Mouse (Mus musculus): ENCODE data around the gene Ehmt2.

Gene Ehmt2

DNA sequence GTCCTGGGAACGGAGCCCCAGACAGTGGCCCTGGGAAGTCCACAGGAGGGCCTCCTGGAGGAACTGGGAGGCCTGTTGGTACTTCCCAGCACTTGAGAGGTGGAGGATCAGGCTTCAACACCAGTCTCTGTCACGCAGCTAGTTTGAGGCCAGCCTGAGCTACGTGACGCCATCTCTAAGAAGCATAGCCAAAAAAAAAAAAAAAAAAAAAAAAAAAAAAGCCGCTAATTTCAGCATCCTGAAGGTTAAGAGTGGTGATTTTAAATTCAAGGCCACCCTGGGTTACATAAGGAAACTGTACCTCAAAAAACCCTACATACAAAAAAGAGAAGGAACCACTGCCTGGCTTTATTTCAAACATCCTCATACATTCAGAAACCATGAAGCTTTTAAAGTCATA, 26.0 kb downstream of the Ehmt2 start:
- no peak for DNase-seq (ENCODE audit: extremely low spot score)

DNA sequence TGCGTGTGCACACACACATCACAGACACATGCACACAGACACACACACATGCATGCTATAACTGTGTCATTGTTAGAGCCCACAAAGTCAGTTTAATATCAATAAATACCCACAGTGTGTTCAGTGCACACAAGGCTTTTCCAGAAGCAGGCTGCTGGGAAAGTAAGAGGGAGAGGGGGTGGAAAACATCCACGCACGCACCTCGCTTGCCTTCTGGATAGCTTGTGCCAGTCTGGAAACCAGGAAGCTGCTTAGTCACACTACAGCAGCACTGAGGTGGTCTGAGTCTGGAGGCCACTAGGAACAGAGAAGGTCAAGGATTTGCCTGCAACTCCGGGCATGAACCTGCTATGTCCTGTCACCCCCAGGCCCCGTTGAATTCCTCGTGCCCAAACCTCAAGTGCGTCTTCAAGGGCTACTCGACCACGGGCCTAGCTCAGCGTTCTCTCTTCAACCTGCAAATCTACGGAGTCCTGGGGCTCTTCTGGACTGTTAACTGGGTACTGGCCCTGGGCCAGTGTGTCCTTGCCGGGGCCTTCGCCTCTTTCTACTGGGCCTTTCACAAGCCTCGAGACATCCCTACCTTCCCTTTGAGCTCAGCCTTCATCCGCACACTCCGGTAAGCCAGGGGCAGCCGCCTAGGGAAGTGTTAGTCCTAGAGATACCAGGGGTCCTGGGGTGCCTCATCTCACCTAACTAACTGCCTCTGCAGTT, 29.2 kb downstream of the Ehmt2 start:
- DNase-seq (ENCODE audit: extremely low spot score): no peak

DNA sequence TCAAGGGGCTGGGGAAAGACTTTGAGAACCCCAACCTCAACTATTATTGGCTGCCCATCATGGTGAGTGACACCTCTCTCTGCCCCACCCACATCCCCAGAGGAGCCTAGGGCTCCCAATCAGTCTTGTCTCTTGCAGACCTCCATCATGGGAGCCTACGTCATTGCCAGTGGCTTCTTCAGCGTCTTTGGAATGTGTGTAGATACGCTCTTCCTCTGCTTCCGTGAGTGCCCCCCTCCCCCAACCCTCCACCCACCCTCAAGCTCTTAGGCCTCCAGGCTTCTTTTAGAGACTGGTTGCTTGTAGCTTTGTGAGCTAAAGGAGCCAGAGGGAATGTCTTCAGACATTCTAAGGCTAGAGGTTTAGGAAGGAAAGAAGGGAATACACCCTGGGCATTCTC, 30.6 kb downstream of the Ehmt2 start:
- no peak for DNase-seq (ENCODE audit: extremely low spot score)

DNA sequence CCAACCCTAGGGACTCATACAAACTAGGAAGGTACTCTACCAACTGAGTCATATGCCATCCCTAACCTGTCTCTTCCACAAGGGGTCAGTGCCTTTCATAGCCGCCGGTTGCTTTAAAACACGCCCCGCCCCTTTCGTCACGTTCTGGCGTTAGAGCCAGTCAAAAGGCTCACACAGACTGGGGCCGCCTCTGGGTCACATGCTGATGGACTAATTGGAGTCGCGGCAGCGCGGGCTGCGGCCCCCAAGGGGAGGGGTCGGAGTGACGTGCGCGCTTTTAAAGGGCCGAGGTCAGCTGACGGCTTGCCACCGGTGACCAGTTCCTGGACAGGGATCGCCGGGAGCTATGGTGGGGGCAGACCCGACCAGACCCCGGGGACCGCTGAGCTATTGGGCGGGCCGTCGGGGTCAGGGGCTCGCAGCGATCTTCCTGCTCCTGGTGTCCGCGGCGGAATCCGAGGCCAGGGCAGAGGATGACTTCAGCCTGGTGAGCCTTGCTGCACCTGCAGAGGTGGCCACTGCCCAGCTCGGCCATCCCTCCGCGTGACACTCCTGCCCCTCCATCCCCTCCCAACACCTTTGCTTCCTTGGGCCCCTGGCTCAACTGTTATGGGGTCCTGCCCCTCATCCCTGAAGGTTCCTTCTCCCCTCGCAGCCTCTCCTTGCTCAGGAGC, 32.9 kb downstream of the Ehmt2 start, which contains the start of gene Neu1:
TSS of gene Neu1 (plus strand) at position 193 of the 674 bp plus-strand sequence.
- peak; percentile 96 for DNase-seq (ENCODE audit: extremely low spot score)

DNA sequence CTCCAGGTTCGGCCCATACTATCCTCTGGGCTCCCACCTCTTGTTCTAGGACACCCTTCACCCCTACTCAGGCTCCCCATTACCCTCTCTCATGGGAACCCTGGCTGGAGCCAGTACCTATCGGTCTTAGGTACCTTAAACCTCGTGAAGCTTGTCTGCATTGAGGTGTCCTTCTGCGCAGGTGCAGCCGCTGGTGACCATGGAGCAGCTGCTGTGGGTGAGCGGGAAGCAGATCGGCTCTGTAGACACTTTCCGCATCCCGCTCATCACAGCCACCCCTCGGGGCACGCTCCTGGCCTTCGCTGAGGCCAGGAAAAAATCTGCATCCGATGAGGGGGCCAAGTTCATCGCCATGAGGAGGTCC, 33.4 kb downstream of the Ehmt2 start:
- no peak for DNase-seq (ENCODE audit: extremely low spot score)

DNA sequence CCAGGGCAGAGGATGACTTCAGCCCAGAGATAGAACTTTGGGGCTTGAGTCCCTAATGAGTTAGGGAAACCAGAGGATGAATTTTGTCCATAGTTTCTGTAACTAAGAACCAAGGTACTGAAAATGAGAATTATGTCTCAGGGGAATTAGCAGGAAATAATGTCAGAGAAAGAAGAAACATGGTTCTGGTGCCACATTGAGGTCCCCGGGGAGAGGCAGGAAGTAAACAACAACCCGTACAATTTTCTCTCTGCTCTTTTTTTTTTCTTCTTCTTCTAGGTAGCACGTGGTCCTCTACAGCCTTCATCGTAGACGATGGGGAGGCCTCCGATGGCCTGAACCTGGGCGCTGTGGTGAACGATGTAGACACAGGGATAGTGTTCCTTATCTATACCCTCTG, 34.0 kb downstream of the Ehmt2 start:
- no peak for DNase-seq (ENCODE audit: extremely low spot score)

DNA sequence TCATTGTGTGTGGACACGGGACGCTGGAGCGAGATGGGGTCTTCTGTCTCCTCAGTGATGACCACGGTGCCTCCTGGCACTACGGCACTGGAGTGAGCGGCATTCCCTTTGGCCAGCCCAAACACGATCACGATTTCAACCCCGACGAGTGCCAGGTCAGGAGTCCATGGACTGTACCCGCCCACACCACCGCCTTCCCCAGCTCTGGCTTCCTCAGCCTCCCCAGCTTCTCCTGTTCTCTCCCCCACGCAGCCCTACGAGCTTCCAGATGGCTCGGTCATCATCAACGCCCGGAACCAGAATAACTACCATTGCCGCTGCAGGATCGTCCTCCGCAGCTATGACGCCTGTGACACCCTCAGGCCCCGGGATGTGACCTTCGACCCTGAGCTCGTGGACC, 35.8 kb downstream of the Ehmt2 start:
- no peak for DNase-seq (ENCODE audit: extremely low spot score)

DNA sequence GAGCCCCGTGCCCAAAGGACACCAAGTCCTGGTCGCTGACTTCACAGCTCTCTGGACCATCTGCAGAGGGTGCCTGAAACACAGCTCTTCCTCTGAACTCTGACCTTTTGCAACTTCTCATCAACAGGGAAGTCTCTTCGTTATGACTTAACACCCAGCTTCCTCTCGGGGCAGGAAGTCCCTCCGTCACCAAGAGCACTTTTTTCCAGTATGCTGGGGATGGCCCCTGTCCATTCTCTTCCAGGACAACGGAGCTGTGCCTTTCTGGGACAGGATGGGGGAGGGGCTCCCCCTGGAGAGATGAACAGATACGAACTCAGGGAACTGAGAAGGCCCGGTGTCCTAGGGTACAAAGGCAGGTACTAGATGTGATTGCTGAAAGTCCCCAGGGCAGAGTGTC, 36.6 kb downstream of the Ehmt2 start:
- no peak for DNase-seq (ENCODE audit: extremely low spot score)

DNA sequence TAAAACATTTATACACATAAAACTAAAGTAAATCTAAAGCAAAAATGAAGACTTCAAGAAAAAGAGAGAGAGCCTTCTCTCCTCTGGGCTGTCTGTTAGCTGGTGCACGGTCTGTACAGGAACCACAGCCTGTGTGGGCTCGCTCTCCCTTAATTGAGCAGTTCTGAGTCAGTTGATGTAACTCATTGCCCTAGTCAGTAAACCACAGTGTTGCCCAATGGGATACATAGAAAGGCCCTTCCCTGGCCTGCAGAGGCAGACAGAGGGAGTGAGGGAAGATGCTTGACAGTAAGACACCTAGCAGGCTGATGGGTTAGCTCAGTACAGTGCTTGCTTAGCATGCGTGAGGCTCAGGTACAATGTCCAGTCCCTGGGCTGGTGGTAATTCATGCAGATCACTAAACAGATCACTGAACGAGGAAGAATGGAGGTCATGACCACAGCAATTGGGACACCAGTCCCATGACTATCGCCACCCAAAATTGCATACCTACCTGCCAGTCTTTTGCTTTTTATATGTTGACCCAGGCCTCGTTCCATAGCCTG, 39.8 kb downstream of the Ehmt2 start:
- DNase-seq (ENCODE audit: extremely low spot score): no peak

DNA sequence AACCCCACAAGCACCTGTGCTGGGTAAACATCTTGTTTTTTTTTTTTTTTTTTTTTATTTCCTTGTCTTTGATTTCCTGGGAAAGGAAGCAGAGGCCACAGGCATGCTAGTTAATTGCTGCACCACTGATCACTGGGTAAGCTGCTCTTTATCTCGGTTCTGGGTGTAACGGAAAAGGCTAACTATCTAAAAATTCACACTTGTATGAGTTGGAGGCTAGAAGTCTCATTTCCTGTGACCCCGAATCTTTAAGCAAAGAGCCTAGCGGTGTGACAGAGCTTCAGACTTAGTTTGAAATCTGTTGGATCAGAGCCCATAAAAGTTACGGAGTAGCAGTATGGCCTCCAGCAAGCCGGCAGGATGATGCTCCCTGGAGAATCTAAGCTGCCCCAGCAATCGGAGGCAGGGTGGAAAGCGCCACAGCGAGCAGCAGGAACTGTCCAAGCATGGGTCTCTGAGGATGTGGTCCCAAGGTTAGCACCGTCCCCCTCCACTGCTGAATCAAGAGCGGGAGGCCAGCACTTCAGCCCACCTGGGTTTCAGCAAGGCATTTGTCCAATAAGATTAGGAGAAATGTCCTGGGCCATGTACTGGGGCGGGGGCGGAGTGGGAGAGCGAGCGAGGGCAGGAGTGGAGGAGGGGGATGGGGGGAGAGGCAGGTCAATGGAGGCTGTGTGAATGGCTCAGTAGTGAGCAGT, 43.2 kb downstream of the Ehmt2 start:
- peak; percentile 73 for DNase-seq (ENCODE audit: extremely low spot score)

DNA sequence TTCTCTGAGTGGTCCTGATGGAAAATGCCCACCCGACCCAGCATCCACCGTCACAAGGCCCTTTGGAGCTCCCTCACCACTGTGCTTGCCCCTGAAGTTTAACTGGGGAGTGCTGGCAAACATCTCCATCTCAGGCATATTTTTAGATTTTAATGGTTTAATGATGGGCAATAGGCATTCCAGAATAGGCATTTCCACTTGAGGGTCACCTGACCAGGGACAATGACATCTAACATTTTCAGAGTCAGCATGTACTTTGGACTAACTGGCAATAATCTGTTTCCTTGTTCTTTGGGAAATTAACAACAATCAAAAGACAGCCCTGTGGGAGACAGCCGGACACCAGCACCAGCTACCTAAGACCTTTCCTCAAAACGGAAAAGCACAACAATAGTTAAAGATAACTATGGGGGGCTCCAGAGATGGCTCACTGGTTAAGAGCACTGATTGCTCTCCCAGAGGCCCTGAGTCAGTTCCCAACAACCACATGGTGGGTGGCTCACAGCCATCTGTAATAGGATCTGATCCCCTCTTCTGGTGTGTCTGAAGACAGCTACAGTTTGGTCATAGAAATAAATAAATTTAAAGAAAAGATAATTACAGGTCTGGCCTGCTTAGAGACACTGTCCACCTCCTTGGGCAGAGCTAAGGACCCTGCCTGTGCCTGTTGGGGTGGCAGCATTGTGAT, 45.0 kb downstream of the Ehmt2 start:
- no peak for DNase-seq (ENCODE audit: extremely low spot score)

DNA sequence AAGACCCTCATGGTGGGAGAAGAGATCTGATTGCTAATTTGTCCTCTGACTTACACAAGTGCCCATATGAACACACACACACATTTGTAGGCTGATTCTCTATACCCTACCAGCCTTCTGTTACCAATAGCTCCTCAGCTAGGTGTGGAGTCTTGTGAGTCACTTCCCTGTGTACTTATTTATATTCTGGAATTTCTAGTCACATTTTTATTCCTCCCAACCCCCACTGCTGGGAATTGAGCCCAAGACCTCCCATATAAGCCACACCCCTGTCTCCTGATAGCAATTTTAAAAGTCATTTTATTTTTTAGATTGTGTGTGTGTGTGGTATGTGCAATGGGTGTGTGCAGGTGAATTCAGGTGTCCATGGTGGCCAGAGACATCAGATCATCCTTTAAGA, 46.1 kb downstream of the Ehmt2 start:
- DNase-seq (ENCODE audit: extremely low spot score): no peak

DNA sequence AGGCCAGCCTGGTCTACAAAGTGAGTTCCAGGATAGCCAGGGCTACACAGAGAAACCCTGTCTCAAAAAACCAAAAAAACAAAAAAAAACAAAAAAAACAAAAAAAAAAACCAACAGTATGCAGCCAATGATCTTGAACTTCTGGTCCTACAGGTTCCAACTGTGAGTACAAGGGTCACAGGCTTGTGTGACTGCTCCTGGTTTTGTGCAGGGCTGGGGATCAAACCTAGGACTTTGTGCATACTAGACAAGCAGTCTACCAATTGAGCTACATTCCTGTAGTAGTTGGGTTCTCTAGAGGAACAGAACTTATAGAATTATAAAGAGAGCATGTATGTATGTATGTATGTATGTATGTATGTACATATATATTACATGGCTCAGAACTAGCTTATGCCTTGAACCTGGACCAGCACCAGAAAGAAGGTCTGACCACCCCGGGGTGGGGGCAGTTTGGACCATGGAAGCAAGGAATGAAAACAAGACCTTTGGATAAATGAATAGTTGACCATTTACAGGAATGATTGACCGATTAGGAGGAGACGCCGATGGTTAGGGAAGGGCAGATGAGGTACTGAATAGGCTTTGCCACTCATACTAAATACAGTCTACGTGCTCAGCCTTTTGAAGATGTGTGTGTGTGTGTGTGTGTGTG, 48.3 kb downstream of the Ehmt2 start:
- DNase-seq (ENCODE audit: extremely low spot score): no peak

DNA sequence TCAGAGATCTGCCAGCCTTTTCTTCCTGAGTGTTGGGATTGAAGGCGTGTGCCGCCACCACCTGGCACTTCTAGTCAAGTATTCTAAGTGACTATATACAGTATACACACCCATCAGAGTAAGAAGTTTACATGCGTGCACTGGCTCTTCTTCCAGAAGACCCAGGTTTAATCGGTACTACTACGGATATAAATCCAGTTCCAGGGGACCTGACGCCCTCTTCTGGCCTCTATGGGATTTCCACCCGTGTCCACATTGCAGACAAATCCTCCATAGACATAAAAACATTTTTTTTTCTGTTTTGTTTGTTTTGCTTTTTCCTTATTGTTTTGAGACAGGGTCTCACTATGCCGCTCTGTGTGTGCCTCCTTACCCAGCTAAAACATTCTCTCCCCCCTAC, 49.3 kb downstream of the Ehmt2 start:
- peak; percentile 20 for DNase-seq (ENCODE audit: extremely low spot score)

DNA sequence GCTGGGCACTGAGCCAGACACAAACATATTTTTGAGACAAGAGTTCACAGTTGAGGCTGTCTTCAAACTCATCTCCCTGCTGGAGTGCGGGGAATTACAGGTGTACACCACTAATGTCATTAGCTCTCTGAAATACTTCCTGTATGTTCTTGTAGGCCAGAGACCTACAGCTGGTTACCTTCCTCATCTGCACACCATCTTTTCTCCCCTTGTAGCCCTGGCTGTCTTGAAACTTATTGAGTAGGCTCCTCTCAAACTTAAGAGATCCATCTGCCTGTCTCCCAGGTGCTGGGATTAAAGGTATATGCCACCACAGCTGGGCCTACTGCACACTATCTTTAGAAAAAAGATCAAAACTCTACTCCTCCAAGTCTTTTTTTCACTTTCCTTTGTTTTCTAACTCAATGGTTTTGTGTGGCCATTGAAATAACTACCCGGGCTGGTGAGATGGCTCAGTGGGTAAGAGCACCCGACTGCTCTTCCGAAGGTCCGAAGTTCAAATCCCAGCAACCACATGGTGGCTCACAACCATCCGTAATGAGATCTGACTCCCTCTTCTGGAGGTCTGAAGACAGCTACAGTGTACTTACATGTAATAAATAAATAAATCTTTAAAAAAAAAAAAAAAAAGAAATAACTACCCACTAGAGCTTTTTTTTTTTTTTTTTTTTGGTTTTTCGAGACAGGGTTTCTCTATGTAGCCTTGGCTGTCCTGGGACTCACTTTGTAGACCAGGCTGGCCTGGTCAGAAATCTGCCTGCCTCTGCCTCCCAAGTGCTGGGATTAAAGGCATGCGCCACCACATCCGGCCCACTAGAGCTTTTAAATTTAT, 50.7 kb downstream of the Ehmt2 start:
- DNase-seq (ENCODE audit: extremely low spot score): peak; percentile 50

DNA sequence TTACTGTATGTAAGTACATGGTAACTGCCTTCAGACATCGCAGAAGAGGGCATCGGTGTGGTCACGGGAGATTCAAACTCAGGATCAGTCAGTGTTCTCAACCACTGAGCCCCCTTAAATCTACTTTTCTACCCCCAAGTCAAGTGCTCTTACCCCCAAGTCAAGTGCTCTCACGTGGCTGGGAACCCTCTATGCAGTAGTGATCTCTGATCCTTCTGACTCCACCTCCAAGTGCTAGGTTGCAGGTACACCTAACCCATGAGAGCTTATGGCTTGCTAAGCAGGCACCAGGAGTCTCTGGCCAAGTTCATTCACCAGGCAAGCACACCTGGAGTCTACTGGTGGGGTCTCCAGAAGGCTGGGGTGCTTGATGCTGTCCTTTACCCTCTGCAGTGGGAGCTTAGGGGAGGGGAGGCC, 51.3 kb downstream of the Ehmt2 start:
- peak; percentile 77 for DNase-seq (ENCODE audit: extremely low spot score)

DNA sequence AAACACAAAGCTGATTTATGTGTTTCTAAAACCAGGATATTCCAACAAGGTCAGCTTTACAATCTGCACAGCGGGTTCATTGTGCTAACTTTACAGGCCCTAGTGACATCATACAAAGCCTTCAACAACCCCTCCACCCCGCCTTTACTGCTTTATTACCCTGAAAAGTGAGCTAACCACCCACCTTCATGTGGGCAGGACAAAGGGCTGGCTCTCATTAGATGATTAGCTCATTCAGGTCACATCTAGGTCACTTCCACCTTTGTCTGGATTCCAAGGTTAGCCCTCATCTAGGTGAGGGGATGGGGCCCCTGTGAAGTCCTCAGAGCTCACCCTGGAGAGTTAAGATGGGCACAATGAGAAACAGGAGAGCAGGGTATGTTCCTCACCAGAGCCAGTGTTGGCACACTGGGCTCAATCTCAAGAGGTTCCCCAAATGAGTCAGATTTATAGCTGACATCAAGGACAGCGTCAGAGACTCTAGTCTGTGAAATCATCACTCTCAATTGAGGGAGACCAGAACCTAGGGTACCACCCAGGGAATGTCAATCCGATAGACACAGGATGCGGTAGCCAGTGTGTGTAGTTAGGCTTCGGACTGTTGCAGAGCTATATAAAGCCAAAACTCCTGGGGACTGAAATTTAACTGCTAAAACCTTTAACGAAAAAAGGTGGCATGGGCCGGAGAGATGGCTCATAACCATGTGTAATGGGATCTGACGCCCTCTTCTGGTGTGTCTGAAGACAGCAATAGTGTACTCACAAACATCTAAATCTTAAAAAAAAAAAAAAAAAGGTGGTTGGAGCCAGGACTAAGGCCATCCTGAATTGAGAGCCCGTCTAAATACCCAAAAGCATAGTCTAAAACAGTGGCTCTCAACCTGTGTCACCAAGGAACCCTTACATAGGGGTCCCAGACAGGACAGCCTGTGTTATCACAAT, 52.5 kb downstream of the Ehmt2 start:
- peak; percentile 45 for DNase-seq (ENCODE audit: extremely low spot score)

DNA sequence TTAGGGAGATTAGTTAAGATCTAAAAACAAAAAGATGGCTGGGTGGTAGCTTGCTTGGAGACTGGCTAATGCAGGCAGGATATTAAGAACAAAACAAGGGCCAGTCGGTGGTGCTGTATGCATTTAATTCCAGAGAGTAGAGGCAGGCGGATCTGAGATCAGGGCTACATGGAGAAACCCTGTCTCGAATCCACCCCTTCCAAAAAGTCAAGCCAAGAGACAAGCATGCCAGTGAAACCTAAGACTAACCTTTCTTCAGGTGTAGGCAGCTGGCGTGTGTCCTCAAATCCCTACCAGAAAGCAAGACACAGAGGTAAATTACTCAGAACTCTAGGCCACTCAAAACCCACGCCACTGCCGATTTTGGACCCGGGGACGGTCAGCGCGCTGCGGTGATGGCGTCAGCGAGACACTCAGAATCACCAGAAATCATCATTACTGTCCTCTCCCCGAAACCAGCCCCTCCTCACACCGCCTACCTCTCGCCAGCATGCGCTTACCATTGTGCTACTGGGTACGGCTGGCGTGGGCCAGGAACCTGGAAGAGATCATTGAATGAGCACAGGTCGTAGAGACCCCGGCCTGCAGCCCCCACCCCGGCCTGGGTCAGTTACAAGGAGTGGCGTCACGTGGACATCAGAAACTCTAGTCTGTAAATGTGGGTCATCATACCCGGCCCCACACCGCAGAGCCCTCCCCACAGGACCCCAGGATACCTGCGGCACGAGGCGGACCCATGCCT, 53.5 kb downstream of the Ehmt2 start:
- DNase-seq (ENCODE audit: extremely low spot score): peak; percentile 40

Measured in embryo, embryonic 9.5 days (tissue).